8 mouse cellular contexts compared by ENCODE assay signal in the genomic region with DNA sequence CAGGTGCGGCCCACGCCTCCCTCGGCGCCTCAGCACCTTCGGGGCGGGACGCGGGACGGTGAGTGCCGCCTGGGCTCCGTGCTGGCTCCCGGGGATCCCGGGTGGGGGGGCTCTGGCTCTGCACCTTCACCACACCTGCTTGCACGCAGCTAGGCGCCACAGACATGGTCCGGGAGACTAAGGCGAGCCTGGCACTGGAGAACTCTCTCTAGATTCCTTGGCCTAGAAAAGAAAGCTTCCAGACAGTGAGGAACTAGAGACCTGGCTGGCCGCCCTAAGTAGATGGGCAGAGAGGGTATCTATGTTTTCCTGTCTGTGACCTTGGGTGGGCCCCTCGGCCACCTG. TPM values are rescaled to one million over a fixed set of nuclear protein-coding genes. Genes with fewer than 3 reads are reported as not detected.
DNase-seq lines count a peak whose midpoint lies in the region; ATAC-seq and TF ChIP-seq lines count a peak whose summit lies in the region.

No protein-coding gene starts in this region.

- WGBS in heart, embryonic 13.5 days: 1% methylated on average over 13 of the region's 19 CpGs
- WGBS in forebrain, embryonic 13.5 days: 2% methylated on average over 19 of the region's 19 CpGs
- 1% methylated on average over 19 of the region's 19 CpGs for WGBS in liver, embryonic 14.5 days (ENCODE audit: insufficient replicate concordance)

- no peak for ATAC-seq in heart, embryonic 13.5 days (ENCODE audit: extremely low read depth, insufficient number of reproducible peaks, low FRiP score, low TSS enrichment)
- no peak for ATAC-seq in forebrain, embryonic 13.5 days
- no peak for ATAC-seq in liver, embryonic 14.5 days (ENCODE audit: insufficient read depth)

- H3K4me1 ChIP-seq in heart, embryonic 13.5 days: peaks cover 16% of the 10 kb centered on the region
- H3K4me1 ChIP-seq in E14TG2a.4 (replicated peaks; ENCODE audit: low read depth, low read length): peaks cover 11% of the 10 kb centered on the region
- peaks cover 10% of the 10 kb centered on the region for H3K4me1 ChIP-seq in forebrain, embryonic 13.5 days
- peaks cover 0 to 7% of the 10 kb centered on the region in 2 experiments; a peak in 3 of 4 replicates for H3K4me1 ChIP-seq in liver, embryonic 14.5 days (replicated peaks; ENCODE audit: control insufficient read depth in 2 of 2, insufficient read depth in 2 of 2, low read length in 1 of 2)

- no peak for TF ChIP-seq EP300 in liver, embryonic 14.5 days (IDR thresholded peaks at IDR 0.05; ENCODE audit: low read depth)

- H3K9ac ChIP-seq in heart, embryonic 13.5 days: peak overlapping the region; percentile 90
- peak overlapping the region; percentile 85 for H3K9ac ChIP-seq in forebrain, embryonic 13.5 days
- peak overlapping the region; percentile 46 for H3K9ac ChIP-seq in liver, embryonic 14.5 days (replicated peaks)

- H3K9me3 ChIP-seq in heart, embryonic 13.5 days: no peaks in the 10 kb centered on the region
- H3K9me3 ChIP-seq in E14TG2a.4 (ENCODE audit: low read length): peaks cover 5% of the 10 kb centered on the region; the same call in 1 of the 2 replicates
- H3K9me3 ChIP-seq in forebrain, embryonic 13.5 days (replicated peaks): no peaks in the 10 kb centered on the region
- H3K9me3 ChIP-seq in liver, embryonic 14.5 days (ENCODE audit: control insufficient read depth, low read length): no peaks in the 10 kb centered on the region

- TF ChIP-seq CTCF in E14TG2a.4 (conservative IDR thresholded peaks at IDR 0.05; ENCODE audit: low read length): no peak
- no peak for TF ChIP-seq CTCF in liver, embryonic 14.5 days (IDR thresholded peaks at IDR 0.05; ENCODE audit: low read depth)

- DNase-seq in heart, postnatal 25 days (ENCODE audit: low spot score): no peak
- DNase-seq in liver, embryonic 14.5 days (ENCODE audit: low read depth in 3 of 3, low spot score in 3 of 3): no peak
- no peak for DNase-seq in cerebellum, postnatal 14 days
- DNase-seq in adipocyte (ENCODE audit: low spot score): no peak
- no peak for DNase-seq in thymus, adult 18-20 months

- peak overlapping the region; percentile 89 for H3K4me3 ChIP-seq in heart, embryonic 13.5 days
- peak overlapping the region; percentile 91 for H3K4me3 ChIP-seq in E14TG2a.4 (replicated peaks; ENCODE audit: low read length)
- peak overlapping the region; percentile 66 for H3K4me3 ChIP-seq in forebrain, embryonic 13.5 days
- H3K4me3 ChIP-seq in liver, embryonic 14.5 days (ENCODE audit: insufficient read depth in 1 of 2, low read depth in 2 of 2, low read length in 2 of 2): peak overlapping the region; percentile 59 to 71

- intact Hi-C loops in heart, postnatal 25 days (cut with DNase I): loop anchor here (5.0 kb wide), 1 partner anchor 50 kb away; the partner anchor contains the start of genes Gm20388 and Usp10

- peaks cover 3% of the 10 kb centered on the region; the same call in 1 of the 2 replicates for H3K36me3 ChIP-seq in heart, embryonic 13.5 days
- no peaks in the 10 kb centered on the region for H3K36me3 ChIP-seq in E14TG2a.4 (ENCODE audit: insufficient read depth, low read length)
- no peaks in the 10 kb centered on the region for H3K36me3 ChIP-seq in forebrain, embryonic 13.5 days (ENCODE audit: poor library complexity, severe bottlenecking)
- H3K36me3 ChIP-seq in liver, embryonic 14.5 days (replicated peaks; ENCODE audit: control insufficient read depth, insufficient read depth, low read depth): no peaks in the 10 kb centered on the region

- H3K27me3 ChIP-seq in heart, embryonic 13.5 days (replicated peaks): peaks cover 37% of the 10 kb centered on the region
- peaks cover 57% of the 10 kb centered on the region for H3K27me3 ChIP-seq in E14TG2a.4 (ENCODE audit: insufficient read depth, low read length)
- peaks cover 8% of the 10 kb centered on the region; the same call in 1 of the 2 replicates for H3K27me3 ChIP-seq in forebrain, embryonic 13.5 days
- H3K27me3 ChIP-seq in liver, embryonic 14.5 days (ENCODE audit: control insufficient read depth, insufficient read depth, low read length): no peaks in the 10 kb centered on the region

- peak overlapping the region; percentile 97 for H3K4me2 ChIP-seq in heart, embryonic 13.5 days
- H3K4me2 ChIP-seq in forebrain, embryonic 13.5 days: peak overlapping the region; percentile 88
- peak overlapping the region; percentile 85 for H3K4me2 ChIP-seq in liver, embryonic 14.5 days (ENCODE audit: low read depth)

- peak overlapping the region; percentile 48 for H3K27ac ChIP-seq in heart, embryonic 13.5 days (replicated peaks)
- H3K27ac ChIP-seq in forebrain, embryonic 13.5 days: no peak overlapping the region
- H3K27ac ChIP-seq in liver, embryonic 14.5 days: no peak overlapping the region

RNA-seq across cellular contexts. Expression of gene Klhl36, which starts 0.3 kb away (rescaled TPM):
- polyA plus RNA-seq in heart, embryonic 13.5 days (2015; fragmentation: Nextera tagmentation; extraction: Ambion mirVana): 10.1 and 10.9 TPM in 2 replicates
- 1 to 10 TPM; 2.3 to 3.3 TPM for total RNA-seq in heart, postnatal 25 days (2021)
- polyA plus RNA-seq in forebrain, embryonic 13.5 days (2015; fragmentation: Nextera tagmentation; extraction: Ambion mirVana): 10.8 and 12.6 TPM in 2 replicates
- polyA plus RNA-seq in liver, embryonic 14.5 days (2012; rRNA removed): 2.5 TPM in 2 replicates
- polyA plus RNA-seq in liver, embryonic 14.5 days (2014; fragmentation: Nextera tagmentation; extraction: Ambion mirVana): 2.7 and 3.3 TPM in 2 replicates

RNA-seq across cellular contexts. Expression of gene Cotl1, which starts 22.0 kb away (rescaled TPM):
- 40.2 and 51.4 TPM in 2 replicates for polyA plus RNA-seq in heart, embryonic 13.5 days (2015; fragmentation: Nextera tagmentation; extraction: Ambion mirVana)
- total RNA-seq in heart, postnatal 25 days (2021): 10 to 100 TPM; 17.3 to 20.2 TPM
- 92.3 and 99.6 TPM in 2 replicates for polyA plus RNA-seq in forebrain, embryonic 13.5 days (2015; fragmentation: Nextera tagmentation; extraction: Ambion mirVana)
- polyA plus RNA-seq in liver, embryonic 14.5 days (2012; rRNA removed): 57.0 and 59.6 TPM in 2 replicates
- 77.7 and 88.7 TPM in 2 replicates for polyA plus RNA-seq in liver, embryonic 14.5 days (2014; fragmentation: Nextera tagmentation; extraction: Ambion mirVana)

RNA-seq across cellular contexts. Expression of gene Usp10, which starts 47.8 kb away (rescaled TPM):
- 90.5 and 101 TPM in 2 replicates for polyA plus RNA-seq in heart, embryonic 13.5 days (2015; fragmentation: Nextera tagmentation; extraction: Ambion mirVana)
- 10 to 100 TPM; 44.4 to 44.8 TPM for total RNA-seq in heart, postnatal 25 days (2021)
- polyA plus RNA-seq in forebrain, embryonic 13.5 days (2015; fragmentation: Nextera tagmentation; extraction: Ambion mirVana): 133 and 161 TPM in 2 replicates
- polyA plus RNA-seq in liver, embryonic 14.5 days (2012; rRNA removed): 23.8 and 47.0 TPM in 2 replicates
- 59.0 and 60.8 TPM in 2 replicates for polyA plus RNA-seq in liver, embryonic 14.5 days (2014; fragmentation: Nextera tagmentation; extraction: Ambion mirVana)

RNA-seq across cellular contexts. Expression of gene Gm20388, which starts 48.3 kb away (rescaled TPM):
- 1.8 TPM in 1 of 2 replicates, not detected in the other for polyA plus RNA-seq in heart, embryonic 13.5 days (2015; fragmentation: Nextera tagmentation; extraction: Ambion mirVana)
- 1 to 10 TPM in 1 of 2 experiments, not detected in 1; 2.7 TPM for total RNA-seq in heart, postnatal 25 days (2021)
- polyA plus RNA-seq in forebrain, embryonic 13.5 days (2015; fragmentation: Nextera tagmentation; extraction: Ambion mirVana): 5.6 and 13.1 TPM in 2 replicates
- polyA plus RNA-seq in liver, embryonic 14.5 days (2012; rRNA removed): 8.5 and 9.7 TPM in 2 replicates
- not detected in 2 replicates for polyA plus RNA-seq in liver, embryonic 14.5 days (2014; fragmentation: Nextera tagmentation; extraction: Ambion mirVana)
